Mouse (Mus musculus) cerebellum, adult 8-10 months (tissue): ENCODE measurements around the gene Grin2a.
A peak's percentile ranks its signal among the peaks of the same experiment; 100 is the strongest.

Experiments used
- DNase-seq: peaks from one replicate; pipeline ENCODE4 v3.0.0; 2022

The Grin2a gene

GRCm38 (mm10) chr16:9857758-9858157 is 137.6 kb downstream of the Grin2a start:
- peak; percentile 34 for DNase-seq

GRCm38 (mm10) chr16:9851265-9851988 is 143.9 kb downstream of the Grin2a start:
- peak; percentile 36 for DNase-seq

- DNase-seq: no peak
Observed at GRCm38 (mm10) chr16:9841496-9841895, 153.9 kb downstream of the Grin2a start.

GRCm38 (mm10) chr16:9836542-9836941 is 158.8 kb downstream of the Grin2a start:
- DNase-seq: no peak

GRCm38 (mm10) chr16:9834236-9834635 is 161.1 kb downstream of the Grin2a start:
- DNase-seq: no peak

- DNase-seq: no peak
Observed at GRCm38 (mm10) chr16:9825110-9825483, 170.3 kb downstream of the Grin2a start.

GRCm38 (mm10) chr16:9824436-9825109 is 170.8 kb downstream of the Grin2a start:
- DNase-seq: no peak

GRCm38 (mm10) chr16:9823686-9824085 is 171.7 kb downstream of the Grin2a start:
- DNase-seq: no peak

- DNase-seq: peak; percentile 63
Observed at GRCm38 (mm10) chr16:9819508-9819907, 175.9 kb downstream of the Grin2a start.

GRCm38 (mm10) chr16:9801338-9801737 is 194.0 kb downstream of the Grin2a start:
- no peak for DNase-seq

- no peak for DNase-seq
Observed at GRCm38 (mm10) chr16:9800221-9800620, 195.1 kb downstream of the Grin2a start.

GRCm38 (mm10) chr16:9792976-9793375 is 202.4 kb downstream of the Grin2a start:
- no peak for DNase-seq

GRCm38 (mm10) chr16:9786261-9786660 is 209.1 kb downstream of the Grin2a start:
- DNase-seq: no peak

- DNase-seq: no peak
Observed at GRCm38 (mm10) chr16:9785821-9786220, 209.5 kb downstream of the Grin2a start.

- no peak for DNase-seq
Observed at GRCm38 (mm10) chr16:9768981-9769380, 226.4 kb downstream of the Grin2a start.

- peak; percentile 78 for DNase-seq
Observed at GRCm38 (mm10) chr16:9768356-9768755, 227.0 kb downstream of the Grin2a start.

- DNase-seq: no peak
Observed at GRCm38 (mm10) chr16:9767946-9768345, 227.4 kb downstream of the Grin2a start.

- DNase-seq: no peak
Observed at GRCm38 (mm10) chr16:9764086-9764485, 231.3 kb downstream of the Grin2a start.

- DNase-seq: no peak
Observed at GRCm38 (mm10) chr16:9760347-9760746, 235.0 kb downstream of the Grin2a start.

- no peak for DNase-seq
Observed at GRCm38 (mm10) chr16:9756849-9757248, 238.5 kb downstream of the Grin2a start.

- DNase-seq: no peak
Observed at GRCm38 (mm10) chr16:9754061-9754460, 241.3 kb downstream of the Grin2a start.

- DNase-seq: peak; percentile 86
Observed at GRCm38 (mm10) chr16:9753045-9753444, 242.3 kb downstream of the Grin2a start.

GRCm38 (mm10) chr16:9752600-9752999 is 242.8 kb downstream of the Grin2a start:
- no peak for DNase-seq

GRCm38 (mm10) chr16:9751045-9751569 is 244.3 kb downstream of the Grin2a start:
- DNase-seq: peak; percentile 96
